ENCODE assay signal across 15 mouse cellular contexts in the genomic region with DNA sequence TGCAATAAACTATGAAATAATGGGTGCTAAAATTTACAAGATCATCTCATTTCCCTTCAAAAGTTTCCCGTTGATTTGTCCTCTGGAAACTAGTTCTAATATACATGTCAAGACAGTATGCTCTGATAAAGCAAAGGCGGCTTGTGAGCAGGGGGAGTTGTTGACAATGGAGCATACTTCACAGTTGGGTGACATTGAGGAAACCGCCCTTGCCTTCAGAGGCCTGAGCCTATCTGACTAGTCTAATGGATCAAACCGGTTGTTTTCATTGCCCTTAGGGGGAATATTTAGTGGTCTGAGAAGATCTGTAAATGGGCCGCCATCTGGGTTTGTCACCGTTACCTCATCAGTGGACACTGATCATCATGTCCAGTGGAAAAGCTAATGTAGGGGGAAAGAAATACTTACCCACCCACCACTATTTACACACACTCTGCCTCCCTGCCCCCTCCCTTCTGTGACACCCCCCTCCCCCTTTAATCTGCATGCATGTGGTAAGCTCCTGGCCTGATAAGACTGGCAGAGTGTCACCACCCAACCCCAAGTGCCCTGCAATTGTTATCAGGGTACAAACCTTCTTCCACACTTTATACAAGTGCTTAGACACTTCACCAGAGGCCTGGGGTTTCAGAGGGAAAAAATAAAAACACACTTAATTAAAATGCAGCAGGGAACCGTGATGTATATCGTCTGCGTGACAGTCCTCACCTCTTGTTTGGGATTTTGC.
"Had no signal": no experiment of that assay in that cellular context is flagged by ENCODE, and none has a peak within 500 bp of the region (broad histone marks: within the 10 kb centered on the region; RNA-seq: fewer than 3 reads in every experiment).

No protein-coding gene starts in this region.

- H3K9me3 ChIP-seq: limb, embryonic 15.5 days; midbrain, embryonic 15.5 days; neural tube, embryonic 12.5 days had no signal

- H3K36me3 ChIP-seq: limb, embryonic 15.5 days; midbrain, embryonic 15.5 days; neural tube, embryonic 12.5 days had no signal

- H3K9ac ChIP-seq: limb, embryonic 15.5 days; lung, embryonic 14.5 days; midbrain, embryonic 15.5 days; neural tube, embryonic 12.5 days had no signal

- H3K4me3 ChIP-seq: limb, embryonic 15.5 days; megakaryocyte, embryonic 14.5 days; midbrain, embryonic 15.5 days; neural tube, embryonic 12.5 days had no signal

- H3K27me3 ChIP-seq: limb, embryonic 15.5 days; megakaryocyte, embryonic 14.5 days; midbrain, embryonic 15.5 days; neural tube, embryonic 12.5 days had no signal

- H3K4me1 ChIP-seq: limb, embryonic 15.5 days; megakaryocyte, embryonic 14.5 days; midbrain, embryonic 15.5 days; neural tube, embryonic 12.5 days had no signal

- ATAC-seq: inflammation-experienced regulatory T-cells, adult 6 months; intestine, postnatal 0 days; midbrain, embryonic 15.5 days had no signal

- H3K27ac ChIP-seq: limb, embryonic 15.5 days; macrophage; midbrain, embryonic 15.5 days; neural tube, embryonic 12.5 days had no signal

- DNase-seq: kidney, postnatal 14 days; layer of hippocampus, adult 9-11 months; layer of hippocampus, postnatal 36 days; lung, embryonic 14.5 days; lung, postnatal 10 days; right cerebral cortex, postnatal 14 days; thymus, postnatal 4 days had no signal

- H3K4me2 ChIP-seq: limb, embryonic 15.5 days; lung, embryonic 14.5 days; midbrain, embryonic 11.5 days; midbrain, embryonic 15.5 days; neural tube, embryonic 12.5 days had no signal
